Mouse (Mus musculus): ENCODE results near the gene Gm28048. TPM values are rescaled to one million over a fixed set of nuclear protein-coding genes. Genes with fewer than 3 reads are reported as not detected.

The Gm28048 gene
- total and polyA plus RNA-seq, 3 experiments: 2.1 to 7.0 (median 5.2) TPM

- intact Hi-C loops (cut with DNase I): no loop called here
- H3K79me2 ChIP-seq (replicated peaks; ENCODE audit: control insufficient read depth, insufficient read depth, low read length): no peaks in the 10 kb centered on the region
- peaks cover 18% of the 10 kb centered on the region for H3K4me1 ChIP-seq (ENCODE audit: control insufficient read depth, insufficient read depth, low read length)
- TF ChIP-seq POLR2A (IDR thresholded peaks at IDR 0.05; ENCODE audit: insufficient read depth, low read depth, low read length): no peak
- no peak for TF ChIP-seq CTCF (IDR thresholded peaks at IDR 0.05)
- no peak for TF ChIP-seq EP300 (IDR thresholded peaks at IDR 0.05; ENCODE audit: insufficient read depth, low read depth, low read length)
- H3K27ac ChIP-seq: no peak overlapping the region
- H3K4me3 ChIP-seq: no peak overlapping the region
- no peaks in the 10 kb centered on the region for H3K36me3 ChIP-seq (ENCODE audit: control insufficient read depth, insufficient read depth, low read length)
- 80% methylated on average over 4 of the region's 4 CpGs for WGBS
- no peak overlapping the region for H3K9ac ChIP-seq (ENCODE audit: low read depth, low read length)
- no peaks in the 10 kb centered on the region for H3K27me3 ChIP-seq (ENCODE audit: control insufficient read depth, insufficient read depth, low read length)
- no peak for DNase-seq
Measured at GRCm38 (mm10) chr11:22827514-22828080, 154.3 kb downstream of the Gm28048 start.

DNA sequence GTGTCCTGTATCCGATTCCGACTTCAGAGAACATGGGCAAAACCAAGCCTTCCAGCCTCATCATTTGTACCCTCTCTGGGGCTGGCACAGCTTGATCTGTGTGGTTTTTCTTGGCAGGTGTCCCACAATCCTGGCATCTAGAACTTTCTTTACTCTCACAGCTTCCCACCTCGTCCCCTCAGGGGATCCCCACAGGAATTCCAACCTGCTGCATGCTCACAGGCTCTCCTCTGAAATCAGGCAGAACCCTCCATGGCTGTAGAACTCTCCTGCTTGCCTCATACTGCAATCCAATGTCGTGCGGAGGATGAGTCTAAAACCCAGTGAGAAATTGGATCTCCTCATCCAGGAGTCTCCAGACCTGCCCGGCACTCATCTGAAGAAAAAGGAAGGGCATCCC is 155.2 kb downstream of the Gm28048 start:
- intact Hi-C loops (cut with DNase I): no loop called here
- DNase-seq: no peak
- Histone ChIP-seq H3K27me3 (ENCODE audit: control insufficient read depth, insufficient read depth, low read length) (no peaks in the 10 kb centered on the region), H3K36me3 (ENCODE audit: control insufficient read depth, insufficient read depth, low read length) (no peaks in the 10 kb centered on the region), H3K4me3 (no peak overlapping the region), H3K79me2 (replicated peaks; ENCODE audit: control insufficient read depth, insufficient read depth, low read length) (no peaks in the 10 kb centered on the region), H3K27ac (no peak overlapping the region), H3K4me1 (ENCODE audit: control insufficient read depth, insufficient read depth, low read length) (peaks cover 18% of the 10 kb centered on the region), H3K9ac (ENCODE audit: low read depth, low read length) (no peak overlapping the region)
- 90% methylated on average over 6 of the region's 6 CpGs for WGBS
- TF ChIP-seq EP300 (IDR thresholded peaks at IDR 0.05; ENCODE audit: insufficient read depth, low read depth, low read length) (no peak), CTCF (IDR thresholded peaks at IDR 0.05) (no peak), POLR2A (IDR thresholded peaks at IDR 0.05; ENCODE audit: insufficient read depth, low read depth, low read length) (no peak)

GRCm38 (mm10) chr11:22826051-22826450 is 155.8 kb downstream of the Gm28048 start:
- no peaks in the 10 kb centered on the region for H3K27me3 ChIP-seq (ENCODE audit: control insufficient read depth, insufficient read depth, low read length)
- no peak for DNase-seq
- no peak overlapping the region for H3K9ac ChIP-seq (ENCODE audit: low read depth, low read length)
- intact Hi-C loops (cut with DNase I): no loop called here
- WGBS: 95% methylated on average over 14 of the region's 14 CpGs
- no peaks in the 10 kb centered on the region for H3K79me2 ChIP-seq (replicated peaks; ENCODE audit: control insufficient read depth, insufficient read depth, low read length)
- H3K36me3 ChIP-seq (ENCODE audit: control insufficient read depth, insufficient read depth, low read length): no peaks in the 10 kb centered on the region
- no peak overlapping the region for H3K27ac ChIP-seq
- H3K4me1 ChIP-seq (ENCODE audit: control insufficient read depth, insufficient read depth, low read length): peaks cover 18% of the 10 kb centered on the region
- H3K4me3 ChIP-seq: no peak overlapping the region
- TF ChIP-seq CTCF (IDR thresholded peaks at IDR 0.05) (no peak), POLR2A (IDR thresholded peaks at IDR 0.05; ENCODE audit: insufficient read depth, low read depth, low read length) (no peak), EP300 (IDR thresholded peaks at IDR 0.05; ENCODE audit: insufficient read depth, low read depth, low read length) (no peak)

- 100% methylated on average over 1 of the region's 1 CpGs for WGBS
- 0 out of 2 replicates have a peak, but pooled peaks have one; percentile 8 for TF ChIP-seq CTCF (IDR thresholded peaks at IDR 0.05)
- no peak for TF ChIP-seq POLR2A (IDR thresholded peaks at IDR 0.05; ENCODE audit: insufficient read depth, low read depth, low read length)
Measured at GRCm38 (mm10) chr11:22825548-22825947, 156.3 kb downstream of the Gm28048 start.

DNA sequence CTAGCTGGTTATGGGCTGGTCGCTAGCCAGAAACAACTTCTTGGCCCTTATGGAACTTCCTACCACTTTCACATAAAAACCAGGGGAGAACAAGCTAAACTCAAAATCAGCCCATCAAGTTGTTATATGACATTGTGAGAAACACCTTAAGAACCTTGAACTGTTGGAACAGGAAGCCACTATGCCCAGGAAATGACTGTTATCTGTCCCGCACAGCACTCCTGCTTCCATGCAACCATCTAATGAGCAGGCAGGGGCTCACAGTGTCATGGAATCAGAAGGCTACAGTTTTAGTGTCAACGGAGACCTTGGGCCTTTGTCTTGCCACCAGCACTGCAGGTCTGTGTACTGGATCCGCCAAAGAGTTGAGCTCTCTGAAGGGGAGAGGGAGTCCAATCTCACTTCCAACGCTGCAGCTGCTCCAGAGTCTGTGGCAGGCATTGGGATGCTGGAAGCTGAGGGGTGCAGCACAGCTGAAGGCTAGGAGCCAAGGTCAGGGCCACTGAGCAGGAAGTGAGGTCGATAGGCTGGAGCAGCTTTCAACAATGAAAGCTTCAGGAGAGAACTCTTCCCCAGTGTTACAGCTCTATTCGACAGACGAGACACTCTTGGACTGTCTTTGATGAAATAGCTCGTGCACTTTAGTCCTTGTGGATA is 157.7 kb downstream of the Gm28048 start:
- Histone ChIP-seq H3K27me3 (ENCODE audit: control insufficient read depth, insufficient read depth, low read length) (no peaks in the 10 kb centered on the region), H3K9ac (ENCODE audit: low read depth, low read length) (no peak overlapping the region), H3K4me1 (ENCODE audit: control insufficient read depth, insufficient read depth, low read length) (peaks cover 15% of the 10 kb centered on the region), H3K4me3 (no peak overlapping the region), H3K27ac (no peak overlapping the region), H3K36me3 (ENCODE audit: control insufficient read depth, insufficient read depth, low read length) (no peaks in the 10 kb centered on the region), H3K79me2 (replicated peaks; ENCODE audit: control insufficient read depth, insufficient read depth, low read length) (no peaks in the 10 kb centered on the region)
- intact Hi-C loops (cut with DNase I): no loop called here
- WGBS: 53% methylated on average over 9 of the region's 9 CpGs
- DNase-seq: peak in 1 of 2 experiments; percentile 37
- TF ChIP-seq EP300 (IDR thresholded peaks at IDR 0.05; ENCODE audit: insufficient read depth, low read depth, low read length): no peak

More at GRCm38 (mm10) chr11:22825548-22825947, 156.3 kb downstream of the Gm28048 start:
- Histone ChIP-seq H3K36me3 (ENCODE audit: control insufficient read depth, insufficient read depth, low read length) (no peaks in the 10 kb centered on the region), H3K79me2 (replicated peaks; ENCODE audit: control insufficient read depth, insufficient read depth, low read length) (no peaks in the 10 kb centered on the region), H3K27ac (no peak overlapping the region), H3K27me3 (ENCODE audit: control insufficient read depth, insufficient read depth, low read length) (no peaks in the 10 kb centered on the region), H3K9ac (ENCODE audit: low read depth, low read length) (no peak overlapping the region), H3K4me1 (ENCODE audit: control insufficient read depth, insufficient read depth, low read length) (peaks cover 18% of the 10 kb centered on the region), H3K4me3 (no peak overlapping the region)
- DNase-seq: no peak
- intact Hi-C loops (cut with DNase I): no loop called here

DNA sequence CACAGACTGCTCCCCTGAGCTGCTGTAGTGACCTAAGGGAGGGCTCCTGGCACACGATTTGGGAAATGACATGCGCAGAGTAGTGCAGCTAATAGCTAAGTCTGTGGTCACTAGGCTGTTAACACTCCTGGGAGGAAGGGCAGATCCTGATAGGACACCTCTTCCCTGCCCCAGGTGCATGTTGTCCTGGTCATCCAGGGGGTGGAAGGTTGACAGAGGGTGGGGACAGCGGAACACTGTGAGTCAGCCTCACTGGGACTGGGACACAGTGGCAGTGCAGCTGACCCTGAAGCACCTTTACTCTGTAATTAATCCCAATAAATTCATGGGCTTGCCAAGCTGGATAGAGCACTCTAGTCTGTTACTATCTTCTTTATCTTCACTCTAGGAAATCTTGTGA is 160.6 kb downstream of the Gm28048 start:
- 72% methylated on average over 3 of the region's 3 CpGs for WGBS
- Histone ChIP-seq H3K4me1 (ENCODE audit: control insufficient read depth, insufficient read depth, low read length) (peaks cover 5% of the 10 kb centered on the region), H3K36me3 (ENCODE audit: control insufficient read depth, insufficient read depth, low read length) (no peaks in the 10 kb centered on the region), H3K79me2 (replicated peaks; ENCODE audit: control insufficient read depth, insufficient read depth, low read length) (no peaks in the 10 kb centered on the region), H3K27ac (no peak overlapping the region), H3K4me3 (no peak overlapping the region), H3K9ac (ENCODE audit: low read depth, low read length) (no peak overlapping the region), H3K27me3 (ENCODE audit: control insufficient read depth, insufficient read depth, low read length) (no peaks in the 10 kb centered on the region)
- DNase-seq: no peak
- TF ChIP-seq CTCF (IDR thresholded peaks at IDR 0.05): no peak
- TF ChIP-seq POLR2A (IDR thresholded peaks at IDR 0.05; ENCODE audit: insufficient read depth, low read depth, low read length): no peak
- TF ChIP-seq EP300 (IDR thresholded peaks at IDR 0.05; ENCODE audit: insufficient read depth, low read depth, low read length): no peak
- intact Hi-C loops (cut with DNase I): no loop called here
